Mouse (Mus musculus): ENCODE data around the gene Jazf1. TPM values are rescaled to one million over a fixed set of nuclear protein-coding genes. Genes with fewer than 3 reads are reported as not detected.

The Jazf1 gene
- polyA plus RNA-seq, 1 experiment from 2014 or later = 3.0 TPM

DNA sequence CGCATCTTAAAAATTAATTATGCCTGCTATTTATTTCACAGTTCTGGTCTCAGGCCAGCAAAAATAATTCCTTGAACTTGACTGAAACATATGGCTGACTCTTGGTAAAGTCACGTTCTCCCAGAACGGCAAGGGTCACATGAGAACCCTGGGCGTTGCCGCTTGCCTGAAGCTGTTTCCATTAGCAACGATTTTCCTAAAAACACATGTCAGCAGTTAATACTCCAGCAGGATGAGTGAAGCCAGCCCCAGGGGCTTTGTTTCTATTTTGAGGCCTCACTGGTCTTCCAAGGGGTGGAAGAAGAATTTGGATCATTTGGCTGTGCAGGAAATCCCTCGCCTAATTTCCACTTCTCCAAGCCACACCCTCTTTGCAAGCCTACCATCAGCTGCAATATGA is 206.5 kb downstream of the Jazf1 start:
- Histone ChIP-seq H3K27me3 (ENCODE audit: control insufficient read depth, insufficient read depth, low read depth, low read length) (no peaks in the 10 kb centered on the region), H3K36me3 (ENCODE audit: control insufficient read depth, insufficient read depth) (no peaks in the 10 kb centered on the region), H3K9ac (ENCODE audit: low read depth, low read length) (no peak overlapping the region), H3K4me2 (ENCODE audit: low read depth, low read length) (no peak overlapping the region), H3K27ac (ENCODE audit: low read length) (no peak overlapping the region), H3K4me3 (ENCODE audit: low read depth, low read length) (no peak overlapping the region), H3K9me3 (replicated peaks; ENCODE audit: control insufficient read depth, low read length) (no peaks in the 10 kb centered on the region), H3K4me1 (ENCODE audit: control insufficient read depth, low read depth, low read length) (no peaks in the 10 kb centered on the region)
- no peak for ATAC-seq (ENCODE audit: low read depth)
- 68% methylated on average over 7 of the region's 7 CpGs for WGBS (ENCODE audit: insufficient replicate concordance)

DNA sequence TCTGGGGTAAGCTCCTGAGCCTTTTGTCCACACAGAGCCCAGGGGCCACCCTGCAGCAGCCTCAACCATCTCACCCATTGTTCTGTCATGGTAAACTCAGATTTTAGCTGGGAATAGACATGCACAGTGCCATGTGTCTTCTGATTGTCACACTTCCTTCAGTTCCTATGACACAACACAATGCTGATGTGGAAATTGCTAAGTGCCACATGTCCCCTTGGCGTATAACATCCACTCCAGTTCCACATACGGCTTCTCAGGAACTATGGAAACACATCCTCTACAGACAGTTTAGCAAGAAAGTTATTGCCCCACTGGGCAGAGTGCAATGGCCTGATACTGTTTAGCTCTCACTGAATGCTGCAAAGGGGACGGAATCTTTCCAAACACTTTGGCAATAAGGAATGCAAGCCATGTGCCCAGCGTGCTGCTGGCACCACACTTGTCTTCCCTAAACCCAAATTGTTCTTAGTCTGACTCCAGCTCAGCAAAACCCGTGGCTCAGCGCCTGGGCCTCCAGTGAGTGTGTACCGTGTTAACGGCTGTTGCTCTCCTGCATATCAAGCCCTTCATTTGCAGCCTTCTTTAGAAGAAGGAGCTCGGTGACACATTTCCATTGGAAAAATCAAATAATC is 207.1 kb downstream of the Jazf1 start:
- Histone ChIP-seq H3K4me1 (ENCODE audit: control insufficient read depth, low read depth, low read length) (no peaks in the 10 kb centered on the region), H3K4me2 (ENCODE audit: low read depth, low read length) (no peak overlapping the region), H3K36me3 (ENCODE audit: control insufficient read depth, insufficient read depth) (no peaks in the 10 kb centered on the region), H3K27ac (ENCODE audit: low read length) (no peak overlapping the region), H3K9ac (ENCODE audit: low read depth, low read length) (no peak overlapping the region), H3K9me3 (replicated peaks; ENCODE audit: control insufficient read depth, low read length) (no peaks in the 10 kb centered on the region), H3K4me3 (ENCODE audit: low read depth, low read length) (no peak overlapping the region), H3K27me3 (ENCODE audit: control insufficient read depth, insufficient read depth, low read depth, low read length) (no peaks in the 10 kb centered on the region)
- ATAC-seq (ENCODE audit: low read depth) = peak; percentile 32; the same call in 1 of the 2 replicates
- WGBS (ENCODE audit: insufficient replicate concordance) = 60% methylated on average over 9 of the region's 9 CpGs

DNA sequence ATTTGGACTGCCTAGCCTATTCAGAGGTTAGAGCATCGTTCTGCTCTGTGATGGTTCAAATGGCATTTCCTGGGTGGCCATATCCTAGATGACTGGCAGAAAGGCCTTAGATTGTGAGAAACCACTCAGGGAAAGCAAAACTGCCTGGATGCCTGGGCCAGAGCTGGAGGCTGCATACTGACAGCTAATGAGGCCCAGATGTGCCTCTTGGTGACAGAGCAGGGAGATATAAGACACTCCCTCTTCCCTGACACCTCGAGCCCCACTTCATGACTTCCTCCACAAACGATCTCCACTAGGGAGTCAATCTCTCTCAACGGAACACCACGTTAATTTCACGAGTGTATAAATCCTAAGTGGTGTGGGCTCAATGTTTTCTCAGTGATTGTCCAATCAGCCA is 207.7 kb downstream of the Jazf1 start:
- whole genome bisulfite sequencing (ENCODE audit: insufficient replicate concordance) = 39% methylated on average over 6 of the region's 6 CpGs
- H3K4me1 ChIP-seq (ENCODE audit: control insufficient read depth, low read depth, low read length) = no peaks in the 10 kb centered on the region
- no peak overlapping the region for H3K27ac ChIP-seq (ENCODE audit: low read length)
- no peak for ATAC-seq (ENCODE audit: low read depth)
- H3K4me3 ChIP-seq (ENCODE audit: low read depth, low read length) = no peak overlapping the region
- H3K9ac ChIP-seq (ENCODE audit: low read depth, low read length) = no peak overlapping the region
- no peaks in the 10 kb centered on the region for H3K27me3 ChIP-seq (ENCODE audit: control insufficient read depth, insufficient read depth, low read depth, low read length)
- no peaks in the 10 kb centered on the region for H3K36me3 ChIP-seq (ENCODE audit: control insufficient read depth, insufficient read depth)
- no peak overlapping the region for H3K4me2 ChIP-seq (ENCODE audit: low read depth, low read length)
- H3K9me3 ChIP-seq (replicated peaks; ENCODE audit: control insufficient read depth, low read length) = no peaks in the 10 kb centered on the region

DNA sequence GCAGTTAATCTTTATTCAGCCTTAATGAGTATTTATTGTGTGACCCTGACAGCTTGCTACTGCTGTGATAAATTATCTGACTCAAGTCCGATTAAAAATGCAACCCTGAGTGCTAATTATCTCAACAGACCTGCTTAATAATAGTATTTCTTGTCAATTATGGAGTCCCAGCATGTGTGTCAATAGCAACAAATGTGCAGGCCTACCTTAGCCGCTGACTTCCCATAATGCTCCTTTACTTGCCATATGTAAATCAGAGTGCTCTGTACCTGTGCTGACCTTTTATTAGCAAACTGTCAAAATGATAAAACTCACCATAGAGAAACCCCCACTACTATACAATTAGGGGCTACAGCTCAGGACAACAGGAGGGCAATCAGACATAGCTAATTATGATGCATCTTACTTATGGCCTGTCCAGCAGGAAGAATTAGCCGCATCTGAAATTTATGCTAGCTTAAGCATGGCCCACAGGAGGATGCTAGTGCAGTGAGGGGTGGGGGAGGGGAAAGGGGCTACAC is 209.5 kb downstream of the Jazf1 start:
- Histone ChIP-seq H3K4me2 (ENCODE audit: low read depth, low read length) (no peak overlapping the region), H3K36me3 (ENCODE audit: control insufficient read depth, insufficient read depth) (no peaks in the 10 kb centered on the region), H3K9me3 (replicated peaks; ENCODE audit: control insufficient read depth, low read length) (no peaks in the 10 kb centered on the region), H3K4me3 (ENCODE audit: low read depth, low read length) (no peak overlapping the region), H3K27ac (ENCODE audit: low read length) (no peak overlapping the region), H3K27me3 (ENCODE audit: control insufficient read depth, insufficient read depth, low read depth, low read length) (no peaks in the 10 kb centered on the region), H3K9ac (ENCODE audit: low read depth, low read length) (no peak overlapping the region), H3K4me1 (ENCODE audit: control insufficient read depth, low read depth, low read length) (no peaks in the 10 kb centered on the region)
- 71% methylated on average over 3 of the region's 3 CpGs for WGBS (ENCODE audit: insufficient replicate concordance)
- no peak for ATAC-seq (ENCODE audit: low read depth)

DNA sequence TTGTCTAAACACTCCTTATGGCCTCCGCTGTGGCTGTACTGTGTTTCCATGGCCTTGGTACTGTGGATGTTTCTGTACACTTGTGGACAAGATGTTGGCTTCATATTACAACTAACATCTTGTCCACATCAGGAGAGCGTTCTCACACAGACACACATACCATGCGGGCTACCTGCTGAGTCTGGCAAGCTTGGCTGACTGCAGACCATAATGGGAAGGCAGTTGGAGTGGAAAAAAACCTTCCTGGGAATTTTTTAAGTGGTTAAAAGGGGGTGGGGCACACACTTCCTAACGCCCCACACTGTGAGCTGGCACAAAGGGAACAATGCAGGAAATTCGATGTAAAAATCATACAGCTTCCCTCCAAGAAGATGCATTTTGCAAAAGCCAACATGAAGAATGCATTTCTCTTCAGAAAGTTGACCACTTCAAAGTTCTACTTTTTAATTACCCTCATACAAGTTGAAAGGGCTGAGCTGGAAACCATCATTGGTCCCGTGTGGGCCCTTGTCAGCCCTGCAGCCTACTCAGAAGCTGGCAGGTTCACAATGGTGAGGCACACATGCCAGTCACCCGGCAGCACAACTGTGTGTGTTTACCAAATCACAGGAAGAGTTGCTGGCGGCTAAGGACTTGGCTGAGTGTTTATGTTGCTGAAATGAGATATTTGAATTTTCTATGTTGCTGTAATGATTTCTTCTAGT is 215.9 kb downstream of the Jazf1 start:
- ATAC-seq (ENCODE audit: low read depth) = no peak
- WGBS (ENCODE audit: insufficient replicate concordance) = 51% methylated on average over 8 of the region's 8 CpGs

DNA sequence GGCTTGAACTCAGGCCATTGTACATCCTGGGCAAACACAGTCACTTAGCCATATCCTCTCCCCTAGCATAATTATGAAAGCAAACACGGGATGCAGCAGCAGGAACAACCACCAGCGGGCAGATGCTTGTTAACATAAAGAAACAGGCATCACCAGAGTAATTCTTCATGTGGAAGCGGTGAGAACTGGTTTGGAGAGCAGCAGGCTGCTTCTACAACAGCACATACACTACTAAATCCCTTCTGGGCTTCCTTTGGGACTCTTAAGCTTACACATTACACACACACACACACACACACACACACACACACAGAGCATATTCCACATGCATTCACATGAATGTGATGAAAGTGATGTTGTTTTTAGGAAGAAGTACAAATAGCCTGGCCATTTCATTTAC is 216.5 kb downstream of the Jazf1 start:
- WGBS (ENCODE audit: insufficient replicate concordance) = 51% methylated on average over 3 of the region's 3 CpGs
- Histone ChIP-seq H3K4me2 (ENCODE audit: low read depth, low read length) (no peak overlapping the region), H3K4me3 (ENCODE audit: low read depth, low read length) (no peak overlapping the region), H3K36me3 (ENCODE audit: control insufficient read depth, insufficient read depth) (no peaks in the 10 kb centered on the region), H3K27ac (ENCODE audit: low read length) (no peak overlapping the region), H3K27me3 (ENCODE audit: control insufficient read depth, insufficient read depth, low read depth, low read length) (no peaks in the 10 kb centered on the region), H3K9ac (ENCODE audit: low read depth, low read length) (no peak overlapping the region), H3K9me3 (replicated peaks; ENCODE audit: control insufficient read depth, low read length) (no peaks in the 10 kb centered on the region), H3K4me1 (ENCODE audit: control insufficient read depth, low read depth, low read length) (no peaks in the 10 kb centered on the region)
- no peak for ATAC-seq (ENCODE audit: low read depth)

More for the DNA sequence above, 215.9 kb downstream of the Jazf1 start:
- H3K4me2 ChIP-seq (ENCODE audit: low read depth, low read length) = no peak overlapping the region
- no peaks in the 10 kb centered on the region for H3K4me1 ChIP-seq (ENCODE audit: control insufficient read depth, low read depth, low read length)
- no peaks in the 10 kb centered on the region for H3K27me3 ChIP-seq (ENCODE audit: control insufficient read depth, insufficient read depth, low read depth, low read length)
- H3K9ac ChIP-seq (ENCODE audit: low read depth, low read length) = no peak overlapping the region
- H3K9me3 ChIP-seq (replicated peaks; ENCODE audit: control insufficient read depth, low read length) = no peaks in the 10 kb centered on the region
- no peak overlapping the region for H3K27ac ChIP-seq (ENCODE audit: low read length)
- no peak overlapping the region for H3K4me3 ChIP-seq (ENCODE audit: low read depth, low read length)
- H3K36me3 ChIP-seq (ENCODE audit: control insufficient read depth, insufficient read depth) = no peaks in the 10 kb centered on the region

DNA sequence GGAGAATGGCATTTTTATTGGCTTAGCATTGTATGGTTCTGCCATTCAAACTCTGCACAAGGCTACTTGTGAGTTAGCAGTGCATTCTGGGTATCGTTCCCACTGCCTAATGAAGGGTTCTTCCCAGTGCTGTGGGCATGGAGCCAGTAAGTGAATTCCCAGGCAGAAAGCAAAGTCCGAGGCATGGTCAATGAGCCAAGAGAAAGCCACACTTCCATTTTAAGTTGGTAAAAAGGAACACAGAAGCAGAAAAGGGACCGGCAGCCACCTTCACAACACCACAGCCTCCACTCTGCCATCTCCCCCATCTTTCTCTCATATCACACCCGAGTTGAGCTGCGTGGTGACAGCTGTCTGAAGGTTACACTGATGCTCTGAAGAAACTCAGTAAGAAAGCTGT is 217.4 kb downstream of the Jazf1 start:
- Histone ChIP-seq H3K27ac (ENCODE audit: low read length) (no peak overlapping the region), H3K9me3 (replicated peaks; ENCODE audit: control insufficient read depth, low read length) (no peaks in the 10 kb centered on the region), H3K4me2 (ENCODE audit: low read depth, low read length) (no peak overlapping the region), H3K4me1 (ENCODE audit: control insufficient read depth, low read depth, low read length) (no peaks in the 10 kb centered on the region), H3K4me3 (ENCODE audit: low read depth, low read length) (no peak overlapping the region), H3K36me3 (ENCODE audit: control insufficient read depth, insufficient read depth) (no peaks in the 10 kb centered on the region), H3K27me3 (ENCODE audit: control insufficient read depth, insufficient read depth, low read depth, low read length) (no peaks in the 10 kb centered on the region), H3K9ac (ENCODE audit: low read depth, low read length) (no peak overlapping the region)
- no peak for ATAC-seq (ENCODE audit: low read depth)
- 64% methylated on average over 5 of the region's 5 CpGs for WGBS (ENCODE audit: insufficient replicate concordance)

DNA sequence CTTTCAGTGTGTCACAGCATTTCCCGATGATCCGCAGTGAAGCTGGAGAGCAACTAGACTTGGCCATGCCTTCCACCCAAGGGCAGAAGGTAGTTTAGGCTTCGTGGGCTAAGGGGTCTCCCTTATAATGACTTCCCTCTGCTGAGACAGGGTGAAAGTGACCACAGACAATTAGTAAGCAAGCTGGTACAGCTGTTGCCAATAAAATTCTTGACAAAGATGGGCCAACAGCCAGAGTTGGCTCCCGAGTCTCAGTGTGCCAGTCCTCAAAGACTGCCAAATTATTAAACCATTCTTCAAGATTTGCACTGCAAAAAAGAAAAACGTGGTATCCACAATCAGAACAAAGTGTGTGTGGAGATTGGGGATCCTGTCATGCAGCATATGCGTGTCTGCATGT is 220.2 kb downstream of the Jazf1 start:
- WGBS (ENCODE audit: insufficient replicate concordance) = 55% methylated on average over 6 of the region's 6 CpGs
- H3K27ac ChIP-seq (ENCODE audit: low read length) = no peak overlapping the region
- no peak overlapping the region for H3K9ac ChIP-seq (ENCODE audit: low read depth, low read length)

DNA sequence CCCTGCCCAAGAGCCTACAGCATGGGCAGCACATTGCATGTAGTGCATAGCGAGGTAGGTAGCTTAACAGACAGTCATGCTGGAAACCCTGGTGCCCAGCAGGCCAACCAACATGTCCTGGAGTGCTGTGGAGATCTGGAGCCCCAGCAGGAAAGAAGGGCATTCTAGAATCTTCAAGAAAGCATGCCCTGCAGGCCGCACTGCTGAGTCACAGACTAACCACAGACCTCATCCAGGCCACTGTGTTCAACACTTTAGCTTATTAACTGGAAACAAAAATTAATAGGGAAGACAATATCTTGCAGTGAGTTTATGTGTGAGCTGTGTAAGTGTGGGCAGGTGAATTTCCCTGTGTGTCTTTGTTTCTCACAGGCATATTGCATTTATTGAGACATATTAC is 222.1 kb downstream of the Jazf1 start:
- Histone ChIP-seq H3K4me3 (ENCODE audit: low read depth, low read length) (no peak overlapping the region), H3K36me3 (ENCODE audit: control insufficient read depth, insufficient read depth) (no peaks in the 10 kb centered on the region), H3K9me3 (replicated peaks; ENCODE audit: control insufficient read depth, low read length) (no peaks in the 10 kb centered on the region), H3K4me1 (ENCODE audit: control insufficient read depth, low read depth, low read length) (no peaks in the 10 kb centered on the region), H3K9ac (ENCODE audit: low read depth, low read length) (no peak overlapping the region), H3K4me2 (ENCODE audit: low read depth, low read length) (no peak overlapping the region), H3K27me3 (ENCODE audit: control insufficient read depth, insufficient read depth, low read depth, low read length) (no peaks in the 10 kb centered on the region), H3K27ac (ENCODE audit: low read length) (no peak overlapping the region)
- WGBS (ENCODE audit: insufficient replicate concordance) = 41% methylated on average over 2 of the region's 2 CpGs
- no peak for ATAC-seq (ENCODE audit: low read depth)

More for the DNA sequence above, 220.2 kb downstream of the Jazf1 start:
- no peaks in the 10 kb centered on the region for H3K9me3 ChIP-seq (replicated peaks; ENCODE audit: control insufficient read depth, low read length)
- no peak overlapping the region for H3K4me2 ChIP-seq (ENCODE audit: low read depth, low read length)
- no peaks in the 10 kb centered on the region for H3K4me1 ChIP-seq (ENCODE audit: control insufficient read depth, low read depth, low read length)
- no peaks in the 10 kb centered on the region for H3K27me3 ChIP-seq (ENCODE audit: control insufficient read depth, insufficient read depth, low read depth, low read length)
- ATAC-seq (ENCODE audit: low read depth) = no peak
- no peak overlapping the region for H3K4me3 ChIP-seq (ENCODE audit: low read depth, low read length)
- H3K36me3 ChIP-seq (ENCODE audit: control insufficient read depth, insufficient read depth) = no peaks in the 10 kb centered on the region

All from liver, embryonic 16.5 days (tissue).